Mouse (Mus musculus): Measurements from ENCODE around the gene Stat2. TPM values are rescaled to one million over a fixed set of nuclear protein-coding genes. Genes with fewer than 3 reads are reported as not detected.

Gene Stat2
- total RNA-seq, 2 experiments from 2014 or later, result 11.7 to 12.3 TPM

- DNase-seq (ENCODE audit: low spot score), result peak; percentile 19
- intact Hi-C loops (cut with DNase I), result loop anchor here (1.0 to 5.0 kb wide), 2 partner anchors 23 to 122 kb away; partner anchors contain the start of gene Smarcc2
Observed at GRCm38 (mm10) chr10:128335582-128335981, 65.2 kb downstream of the Stat2 start.

GRCm38 (mm10) chr10:128336195-128336594, 65.8 kb downstream of the Stat2 start:
- intact Hi-C loops (cut with DNase I), result loop anchor here (5.0 kb wide), 1 partner anchor 121 kb away; the partner anchor contains the start of gene Smarcc2

GRCm38 (mm10) chr10:128336597-128336996, 66.2 kb downstream of the Stat2 start:
- no peak for DNase-seq (ENCODE audit: low spot score)
- intact Hi-C loops (cut with DNase I), result loop anchor here (5.0 kb wide), 1 partner anchor 121 kb away; the partner anchor contains the start of gene Smarcc2

More at GRCm38 (mm10) chr10:128336195-128336594, 65.8 kb downstream of the Stat2 start:
- DNase-seq (ENCODE audit: low spot score), result no peak

GRCm38 (mm10) chr10:128337306-128338181, 67.2 kb downstream of the Stat2 start, which contains the start of gene Cs:
Gene Cs, plus strand, starts transcription at chr10:128337734.
- intact Hi-C loops (cut with DNase I), result loop anchor here (5.0 kb wide), 1 partner anchor 120 kb away; the partner anchor contains the start of gene Smarcc2

GRCm38 (mm10) chr10:128338415-128338814, 68.1 kb downstream of the Stat2 start:
- DNase-seq (ENCODE audit: low spot score), result no peak
- intact Hi-C loops (cut with DNase I), result loop anchor here (5.0 kb wide), 1 partner anchor 119 kb away; the partner anchor contains the start of gene Smarcc2

More at GRCm38 (mm10) chr10:128337306-128338181, 67.2 kb downstream of the Stat2 start, which contains the start of gene Cs:
- DNase-seq (ENCODE audit: low spot score), result peak; percentile 94

GRCm38 (mm10) chr10:128338948-128339347, 68.6 kb downstream of the Stat2 start:
- no peak for DNase-seq (ENCODE audit: low spot score)
- intact Hi-C loops (cut with DNase I), result loop anchor here (5.0 kb wide), 1 partner anchor 118 kb away; the partner anchor contains the start of gene Smarcc2

- intact Hi-C loops (cut with DNase I), result no loop called here
- no peak for DNase-seq (ENCODE audit: low spot score)
Observed at GRCm38 (mm10) chr10:128340257-128340656, 69.9 kb downstream of the Stat2 start.

Other genes with a start within 250 kb of the Stat2 start
- gene Naca, start 235.0 kb upstream of the Stat2 start, total RNA-seq (2021), result 100 to 1,000 TPM; 502 to 533 TPM
- 10 to 100 TPM; 77.8 to 89.3 TPM for gene Ptges3, start 211.6 kb upstream of the Stat2 start, total RNA-seq (2021)
- 1,000 to 10,000 TPM; 9,293 to 9,309 TPM for gene Atp5b, start 187.3 kb upstream of the Stat2 start, total RNA-seq (2021)
- gene Baz2a, start 179.0 kb upstream of the Stat2 start, total RNA-seq (2021), result 10 to 100 TPM; 20.0 to 24.4 TPM
- 10 to 100 TPM; 82.2 to 88.4 TPM for gene Rbms2, start 90.3 kb upstream of the Stat2 start, total RNA-seq (2021)
- gene Gls2, start 76.1 kb upstream of the Stat2 start, total RNA-seq (2021), result 1 to 10 TPM in 1 of 2 experiments, under 1 TPM in 1; 0.94 to 1.1 TPM
- gene Spryd4, start 58.8 kb upstream of the Stat2 start, total RNA-seq (2021), result 10 to 100 TPM; 42.8 to 45.5 TPM
- gene Mip, start 44.7 kb upstream of the Stat2 start, total RNA-seq (2021), result not detected
- 1 to 10 TPM; 7.7 to 8.8 TPM for gene Timeless, start 38.5 kb upstream of the Stat2 start, total RNA-seq (2021)
- under 1 TPM in 1 of 2 experiments, not detected in 1; 0.18 TPM for gene Apon, start 16.5 kb upstream of the Stat2 start, total RNA-seq (2021)
- not detected for gene Apof, start 1.9 kb upstream of the Stat2 start, total RNA-seq (2021)
- under 1 TPM in 1 of 2 experiments, not detected in 1; 0.18 TPM for gene Il23a, start 28.2 kb downstream of the Stat2 start, total RNA-seq (2021)
- 1 to 10 TPM; 8.2 to 9.4 TPM for gene Pan2, start 32.8 kb downstream of the Stat2 start, total RNA-seq (2021)
- gene Cnpy2, start 51.9 kb downstream of the Stat2 start, total RNA-seq (2021), result 10 to 100 TPM; 58.9 to 62.5 TPM
- 1,000 to 10,000 TPM; 1,194 to 1,233 TPM for gene Cs, start 67.2 kb downstream of the Stat2 start, total RNA-seq (2021)
- 100 to 1,000 TPM; 272 to 314 TPM for gene Coq10a, start 98.4 kb downstream of the Stat2 start, total RNA-seq (2021)
- 10 to 100 TPM; 43.7 to 51.0 TPM for gene Ankrd52, start 106.6 kb downstream of the Stat2 start, total RNA-seq (2021)
- not detected for gene Slc39a5, start 130.7 kb downstream of the Stat2 start, total RNA-seq (2021)
- 10 to 100 TPM; 44.4 to 46.8 TPM for gene Nabp2, start 140.9 kb downstream of the Stat2 start, total RNA-seq (2021)
- 10 to 100 TPM; 16.0 to 16.5 TPM for gene Rnf41, start 141.1 kb downstream of the Stat2 start, total RNA-seq (2021)
- 10 to 100 TPM; 75.8 to 78.4 TPM for gene Smarcc2, start 188.7 kb downstream of the Stat2 start, total RNA-seq (2021)
- gene Myl6, start 223.6 kb downstream of the Stat2 start, total RNA-seq (2021), result 100 to 1,000 TPM; 294 to 314 TPM
- gene Myl6b, start 228.1 kb downstream of the Stat2 start, total RNA-seq (2021), result 1 to 10 TPM; 2.5 to 2.9 TPM

Data from heart, postnatal 25 days (tissue).